Mouse (Mus musculus): ENCODE measurements around the gene 2210408I21Rik.

Gene 2210408I21Rik

GRCm38 (mm10) chr13:77278659-77279413 is 143.5 kb downstream of the 2210408I21Rik start:
- DNase-seq = no peak

- no peak for DNase-seq
These were observed 160.2 kb downstream of the 2210408I21Rik start for GRCm38 (mm10) chr13:77295519-77295918.

- DNase-seq = no peak
These were observed 188.8 kb downstream of the 2210408I21Rik start for GRCm38 (mm10) chr13:77324101-77324500.

GRCm38 (mm10) chr13:77326174-77326959 is 191.0 kb downstream of the 2210408I21Rik start:
- DNase-seq = no peak

DNA sequence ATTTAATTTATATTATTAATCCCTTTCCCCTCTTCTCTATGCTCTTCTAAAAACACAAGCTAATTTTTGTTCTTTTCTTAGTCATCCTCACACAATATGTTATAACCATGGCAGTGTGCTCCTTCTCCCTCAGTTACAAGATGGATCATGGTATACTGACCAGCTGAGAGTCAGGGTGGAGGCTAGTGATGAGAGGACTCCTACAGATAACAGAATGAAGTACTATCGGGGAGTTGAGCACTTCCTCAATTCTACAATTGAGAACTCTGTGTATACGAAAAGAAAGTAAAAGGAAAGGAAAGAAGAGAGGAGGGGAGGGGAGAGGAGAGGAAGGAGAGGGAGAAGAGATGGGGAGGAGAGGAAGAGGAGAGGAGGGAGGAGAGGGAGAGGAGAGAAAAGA is 206.8 kb downstream of the 2210408I21Rik start:
- no peak for DNase-seq

- DNase-seq = no peak
These were observed 250.2 kb downstream of the 2210408I21Rik start for GRCm38 (mm10) chr13:77385448-77385970.

GRCm38 (mm10) chr13:77386001-77386400 is 250.7 kb downstream of the 2210408I21Rik start:
- no peak for DNase-seq

DNA sequence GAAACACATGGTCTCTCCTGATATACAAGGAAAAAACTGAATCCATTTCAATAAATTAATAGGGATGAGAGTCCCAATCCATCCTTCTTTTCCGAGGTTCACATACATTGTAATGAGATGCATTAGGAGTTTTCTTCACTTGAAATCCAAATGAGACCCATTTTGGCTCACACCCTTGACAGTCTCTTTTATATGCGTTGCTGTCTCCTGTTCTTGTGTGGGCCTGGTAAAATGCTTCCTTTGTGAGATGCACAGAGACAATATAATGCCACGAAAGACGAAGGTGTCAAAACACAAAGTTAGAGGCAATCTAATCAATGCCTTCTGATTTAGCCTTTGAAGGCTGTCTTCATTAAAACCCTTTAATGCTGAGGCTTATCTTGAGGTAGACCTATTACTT is 252.8 kb downstream of the 2210408I21Rik start:
- DNase-seq = no peak

- no peak for DNase-seq
These were observed 253.9 kb downstream of the 2210408I21Rik start for GRCm38 (mm10) chr13:77389209-77389608.

DNA sequence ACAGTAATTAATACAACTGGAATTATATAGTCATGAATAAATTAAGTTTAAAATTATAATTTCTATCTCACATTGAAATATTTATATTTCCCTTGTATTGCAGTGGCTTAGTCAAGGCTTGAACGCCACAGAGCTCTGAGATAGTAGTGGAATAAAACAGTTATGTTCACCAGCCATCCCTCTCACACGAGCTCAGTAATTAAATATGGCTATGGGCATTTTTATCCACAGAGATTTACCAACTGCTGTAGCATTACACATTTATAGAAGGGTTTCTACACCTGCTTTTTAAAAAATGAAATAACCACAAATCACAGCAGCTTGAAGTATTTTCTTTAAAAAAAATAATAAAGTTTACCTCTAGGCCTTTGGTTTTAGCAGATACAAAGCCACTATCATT is 261.0 kb downstream of the 2210408I21Rik start:
- DNase-seq = no peak

DNA sequence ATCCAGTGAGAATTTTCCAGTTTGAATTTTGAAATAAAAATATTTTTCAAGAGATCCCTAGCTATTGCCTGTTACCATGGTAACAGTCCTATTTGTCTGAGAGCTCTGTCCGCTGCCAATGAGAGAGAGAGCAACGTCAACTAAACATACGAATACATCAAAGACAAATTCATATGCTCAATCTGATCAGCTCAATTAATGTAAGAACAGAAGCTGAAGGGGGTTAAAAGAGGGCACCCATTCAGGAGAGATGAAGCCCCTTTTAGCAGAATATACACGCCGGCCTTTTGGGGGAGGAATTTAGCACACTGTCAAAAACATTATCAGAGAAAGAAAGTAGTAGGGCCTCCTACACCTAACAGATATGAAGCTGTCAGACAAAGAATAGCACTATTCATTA is 261.6 kb downstream of the 2210408I21Rik start:
- no peak for DNase-seq

GRCm38 (mm10) chr13:77397646-77398045 is 262.3 kb downstream of the 2210408I21Rik start:
- no peak for DNase-seq

DNA sequence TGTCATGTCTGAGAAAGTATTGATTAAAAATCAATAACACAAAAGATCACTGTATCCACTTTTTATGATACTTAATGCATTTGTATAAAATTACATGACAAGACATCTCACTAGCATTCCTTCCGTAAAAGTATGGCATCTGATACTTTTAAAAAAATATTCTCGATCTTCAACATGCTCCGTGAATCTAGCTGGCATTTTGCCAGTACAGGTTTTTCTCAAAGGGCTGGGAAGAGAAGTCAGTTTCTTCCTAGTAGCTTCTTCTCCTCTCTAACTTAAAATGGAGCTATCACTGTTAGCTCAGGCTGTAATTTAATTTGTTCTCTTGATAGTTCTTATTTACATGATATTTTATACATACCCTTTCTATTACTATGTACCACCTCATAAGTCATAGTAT is 263.1 kb downstream of the 2210408I21Rik start:
- DNase-seq = no peak

DNA sequence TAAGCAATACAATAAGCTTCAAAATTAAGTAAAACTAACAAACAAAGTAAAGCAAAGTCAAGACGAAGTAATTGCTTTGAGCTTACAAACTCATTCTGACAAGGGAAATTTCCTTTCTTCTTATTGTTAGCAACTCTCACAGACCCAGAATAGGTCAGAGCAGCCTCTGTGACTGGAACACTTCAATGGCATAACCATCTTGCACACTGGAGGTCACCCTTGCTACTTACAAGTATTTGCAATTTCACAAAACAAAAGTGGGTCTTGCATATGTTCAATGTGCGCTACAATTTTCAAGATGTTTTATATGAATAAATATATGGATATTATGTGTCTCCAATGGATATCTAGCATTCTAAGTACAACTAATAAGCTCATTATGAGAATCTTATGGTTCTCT is 265.4 kb downstream of the 2210408I21Rik start:
- DNase-seq = no peak

- DNase-seq = no peak
These were observed 273.2 kb downstream of the 2210408I21Rik start for GRCm38 (mm10) chr13:77408530-77408929.

DNA sequence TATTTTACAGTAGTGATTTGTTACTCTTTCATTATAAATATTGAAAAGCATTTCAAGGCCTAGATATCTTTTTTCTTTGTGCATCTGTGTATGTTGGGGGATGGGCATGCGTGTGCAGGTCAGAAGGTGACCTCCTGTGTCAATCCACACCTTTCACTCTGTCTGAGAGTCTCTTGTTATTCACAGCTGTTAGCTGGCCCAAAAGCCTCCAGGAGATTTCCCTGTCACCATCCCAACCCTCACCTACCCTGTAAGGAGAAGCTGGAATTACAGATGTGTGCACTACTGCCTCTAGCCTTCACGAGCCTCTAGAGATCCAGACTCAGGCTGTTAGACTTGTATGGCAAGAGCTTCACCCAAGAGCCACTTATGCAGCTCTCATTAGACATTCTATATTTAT is 274.5 kb downstream of the 2210408I21Rik start:
- DNase-seq = no peak

DNA sequence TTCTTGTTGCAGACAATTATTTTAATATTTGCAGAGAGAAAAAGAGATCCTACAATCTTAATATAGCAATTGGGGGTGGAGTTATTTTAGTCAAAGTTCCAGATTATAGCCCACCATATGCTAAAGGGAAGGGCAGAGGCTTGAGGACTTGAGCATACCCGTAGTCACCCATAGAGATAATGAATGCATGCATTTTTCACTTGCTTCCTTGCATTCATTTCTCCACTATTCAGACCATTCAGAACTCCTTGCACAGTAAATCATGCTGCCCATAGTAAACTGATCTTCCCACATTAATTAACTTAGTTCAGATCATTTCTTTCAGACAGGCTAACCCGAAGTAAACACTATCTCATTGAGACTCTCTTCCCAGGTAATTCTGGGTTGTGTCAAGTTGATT is 277.5 kb downstream of the 2210408I21Rik start:
- no peak for DNase-seq

DNA sequence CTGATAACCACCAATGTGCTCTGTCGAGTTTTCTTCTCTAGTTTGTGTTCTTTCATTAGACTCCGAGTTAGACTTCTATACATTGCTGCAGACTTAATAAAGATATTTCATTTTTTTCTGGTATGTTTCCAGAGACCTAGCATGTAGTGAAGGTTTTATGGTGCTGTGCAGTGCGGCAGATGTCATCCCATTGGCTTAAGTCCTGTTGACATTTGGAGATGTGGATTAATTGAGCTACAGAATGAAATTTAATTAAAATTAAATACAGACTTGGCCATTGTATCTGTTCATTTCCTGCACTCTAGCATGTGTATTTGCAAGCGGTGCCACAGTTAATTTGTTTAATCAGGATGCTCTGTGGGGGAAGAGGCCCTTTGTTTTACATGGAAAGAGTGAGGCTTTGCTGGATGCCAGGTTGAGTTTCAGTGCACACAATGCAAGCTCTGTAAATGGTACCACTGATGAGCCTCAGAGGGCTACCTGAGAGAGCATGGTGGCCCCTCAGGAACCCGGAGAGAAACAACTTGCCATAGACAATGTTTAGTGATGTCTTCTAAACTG is 314.7 kb downstream of the 2210408I21Rik start:
- DNase-seq = no peak

- DNase-seq = no peak
These were observed 334.8 kb downstream of the 2210408I21Rik start for GRCm38 (mm10) chr13:77470093-77470621.

GRCm38 (mm10) chr13:77476420-77476819 is 341.1 kb downstream of the 2210408I21Rik start:
- DNase-seq = no peak

DNA sequence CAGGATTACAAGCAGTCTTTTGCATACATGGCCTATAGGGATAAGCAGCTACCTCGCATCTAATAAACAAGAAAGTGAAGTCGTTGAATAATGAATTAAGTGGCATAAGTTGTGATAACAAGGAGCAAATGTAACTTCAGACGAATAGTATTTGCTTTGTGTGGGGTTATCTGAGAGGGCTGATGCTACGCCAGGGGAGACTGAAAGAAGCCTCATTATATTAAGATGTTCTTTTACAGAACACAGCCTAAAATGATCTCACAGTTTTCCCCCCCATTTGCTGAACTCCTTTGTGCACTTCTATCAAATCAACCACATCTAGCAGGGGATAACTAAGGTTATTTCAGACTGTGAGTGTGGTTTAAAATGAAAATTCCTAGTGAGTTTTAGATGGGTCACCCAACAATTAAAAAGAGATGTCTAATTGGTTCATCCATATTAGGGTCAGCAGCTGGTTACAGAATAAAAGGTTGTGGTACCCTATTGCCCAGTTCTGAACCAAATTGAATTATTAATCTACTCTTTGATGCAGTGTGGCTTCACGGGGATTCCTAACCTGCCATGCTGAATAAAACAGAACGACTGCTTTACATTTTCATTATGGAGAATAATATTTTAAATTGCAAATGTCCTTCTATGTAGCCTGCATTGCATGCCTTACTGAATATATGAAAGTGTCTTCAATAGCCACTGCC is 343.2 kb downstream of the 2210408I21Rik start:
- no peak for DNase-seq

DNA sequence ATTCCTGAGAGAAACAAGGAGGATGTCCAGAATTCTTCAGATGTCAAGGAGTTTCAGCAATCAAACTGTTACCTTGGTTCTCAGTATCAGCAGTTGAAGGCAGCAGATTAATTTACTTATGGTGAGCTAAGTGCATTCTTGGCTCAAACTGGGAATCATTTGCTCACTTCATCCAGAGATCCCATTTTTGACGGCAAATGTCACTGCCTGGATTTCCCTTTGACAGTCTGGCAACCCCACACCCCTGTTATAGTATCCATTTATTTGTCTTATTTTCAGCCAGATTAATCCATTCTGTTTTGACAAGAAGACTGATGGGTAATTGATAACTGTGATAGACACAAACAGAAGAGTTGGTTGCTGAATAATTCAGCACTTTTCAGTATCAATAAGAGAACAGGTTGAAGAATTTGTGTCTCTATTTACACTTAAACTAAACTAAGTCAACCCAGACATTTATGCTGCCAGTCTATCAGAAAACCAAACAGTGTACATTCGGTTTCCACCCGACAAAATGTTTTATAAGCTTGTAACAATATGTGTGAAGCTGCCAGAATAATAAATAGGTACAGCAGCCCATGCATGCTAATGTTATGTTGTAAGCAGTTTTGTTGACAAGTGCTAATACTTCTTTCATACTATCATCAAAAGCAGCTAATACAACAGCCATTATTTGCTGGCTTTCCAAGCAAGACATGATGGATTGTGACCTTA is 354.8 kb downstream of the 2210408I21Rik start:
- no peak for DNase-seq

All from lung, postnatal 14 days (tissue).